Mouse (Mus musculus) heart, postnatal 0 days (tissue): ENCODE results near the gene Cmip.

Experiments used
- CTCF ChIP-seq: IDR thresholded peaks from 2 replicates; pipeline ENCODE4 v1.5.1; 2016; ENCODE audit warnings: antibody characterized with exemption, control low read depth, low read depth
- EP300 ChIP-seq: IDR thresholded peaks from 2 replicates; pipeline ENCODE4 v1.6.1; 2016; ENCODE audit warnings: antibody characterized with exemption, low read depth

DNA sequence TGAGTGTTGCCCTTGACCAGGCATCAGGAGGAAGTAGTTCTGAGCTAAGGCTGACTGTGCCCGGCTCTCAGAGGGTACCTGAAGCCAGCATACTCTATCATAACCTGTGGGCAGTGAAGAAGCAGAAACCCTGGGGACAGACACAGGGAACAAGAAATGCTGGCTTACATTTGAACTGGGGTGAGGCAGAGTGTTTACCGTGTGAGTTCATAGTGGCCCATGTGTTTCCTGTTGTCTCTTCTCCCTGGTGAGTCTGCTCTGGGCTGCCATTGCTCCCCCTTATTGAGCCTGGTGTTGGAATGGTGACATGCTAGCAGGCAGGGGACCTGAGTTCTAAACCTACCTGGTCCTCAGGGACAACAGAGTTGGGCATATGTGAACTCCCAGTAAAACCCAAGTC, 81.8 kb downstream of the Cmip start:
- TF ChIP-seq CTCF (no peak), EP300 (no peak)
